Mouse (Mus musculus): ENCODE measurements around the gene Gm21244. TPM values are rescaled to one million over a fixed set of nuclear protein-coding genes. Genes with fewer than 3 reads are reported as not detected.
"Not testable (repeated sequence)": the region's sequence is repeated elsewhere in the genome, so short reads cannot be mapped to it uniquely, and the experiment has no call there.

The Gm21244 gene
- not detected for total RNA-seq (2021)
- long read RNA-seq, experiment 1 = 0 reads
- long read RNA-seq, experiment 2 = 0 reads

- DNase-seq = not testable (repeated sequence)
Measured at GRCm38 (mm10) chrY:7169193-7169592, at the start of gene Gm21244. Gene Gm21244 (minus strand): TSS chrY:7169293.

Other genes starting within 250 kb of the Gm21244 start
- not detected for gene Gm28998, start 84.5 kb upstream of the Gm21244 start, total RNA-seq (2021)
- not detected for gene Gm21788, start 235.7 kb upstream of the Gm21244 start, total RNA-seq (2021)

Data from heart, adult 18-20 months (tissue).